Mouse (Mus musculus) heart, adult 2 months (tissue): ENCODE data around the gene Pcbp4.

Source experiments
- CTCF ChIP-seq: fragments of 200-600 bp; IDR thresholded peaks from 2 replicates; pipeline ENCODE4 v1.8.1; 2022; ENCODE audit warnings: antibody characterized with exemption, mild to moderate bottlenecking, moderate library complexity
- EP300 ChIP-seq: fragments of 200-500 bp; IDR thresholded peaks from 2 replicates; pipeline ENCODE4 v1.6.1; 2011; ENCODE audit warnings: low read depth, low read length, control low read depth; ENCODE audit not compliant: insufficient read depth
- POLR2A ChIP-seq: fragments of 200-500 bp; IDR thresholded peaks from 2 replicates; pipeline ENCODE4 v1.6.1; 2011; ENCODE audit warnings: mild to moderate bottlenecking, low read depth, low read length, control low read depth; ENCODE audit not compliant: insufficient read depth

GRCm38 (mm10) chr9:106410086-106410650 lies 42.9 kb upstream of the Pcbp4 start:
- TF ChIP-seq CTCF (no peak), POLR2A (no peak), EP300 (no peak)
